Mouse (Mus musculus) adrenal gland, postnatal 10 days (tissue): ENCODE results near the gene Ubxn1. TPM values are rescaled to one million over a fixed set of nuclear protein-coding genes. Genes with fewer than 3 reads are reported as not detected.
"Not testable (repeated sequence)": the region's sequence is repeated elsewhere in the genome, so short reads cannot be mapped to it uniquely, and the experiment has no call there.

ENCODE experiments used
- DNase-seq: peaks from one replicate; pipeline ENCODE4 v3.0.0; 2021; ENCODE audit warnings: mixed read lengths
- long read RNA-seq, 2 experiments: library from polyadenylated mRNA; stranded (forward); transcript quantifications; one replicate each; pipeline ENCODE4 v2.0.0; 2021
- total RNA-seq, 2 experiments: library from RNA; stranded (reverse); gene quantifications; 2 replicates each; pipeline ENCODE4 v1.2.3; 2021

Ubxn1 gene
- 100 to 1,000 TPM; 193 to 217 TPM for total RNA-seq
- long read RNA-seq, experiment 1, transcript Ubxn1-202 (10 exons, 1,033 nt): minor isoform, 18 of 290 reads
- long read RNA-seq, experiment 1, transcript Ubxn1-201 (8 exons, 1,127 nt): minor isoform, 8 of 290 reads
- long read RNA-seq, experiment 1, transcript Ubxn1-204 (9 exons, 1,291 nt): major isoform, 241 of 290 reads
- long read RNA-seq, experiment 1, partial matches to known transcripts: 16 of 290 reads
- long read RNA-seq, experiment 1, other reads (novel, unspliced or antisense): 7 of 290 reads
- long read RNA-seq, experiment 2, transcript Ubxn1-202 (10 exons, 1,033 nt): minor isoform, 11 of 158 reads
- long read RNA-seq, experiment 2, transcript Ubxn1-204 (9 exons, 1,291 nt): major isoform, 129 of 158 reads
- long read RNA-seq, experiment 2, partial matches to known transcripts: 11 of 158 reads
- long read RNA-seq, experiment 2, other reads (novel, unspliced or antisense): 3 of 158 reads

GRCm38 (mm10) chr19:8871267-8872186 lies at the start of gene Ubxn1:
Gene Ubxn1 (plus strand): TSS chr19:8871496.
- peak; percentile 97 for DNase-seq

GRCm38 (mm10) chr19:8822696-8823095 lies 48.6 kb upstream of the Ubxn1 start:
- DNase-seq: no peak

- DNase-seq: no peak
Measured at GRCm38 (mm10) chr19:8829660-8830059, 41.6 kb upstream of the Ubxn1 start, which contains the start of gene AC129217.1. Gene AC129217.1 (plus strand): TSS chr19:8829773.

DNA sequence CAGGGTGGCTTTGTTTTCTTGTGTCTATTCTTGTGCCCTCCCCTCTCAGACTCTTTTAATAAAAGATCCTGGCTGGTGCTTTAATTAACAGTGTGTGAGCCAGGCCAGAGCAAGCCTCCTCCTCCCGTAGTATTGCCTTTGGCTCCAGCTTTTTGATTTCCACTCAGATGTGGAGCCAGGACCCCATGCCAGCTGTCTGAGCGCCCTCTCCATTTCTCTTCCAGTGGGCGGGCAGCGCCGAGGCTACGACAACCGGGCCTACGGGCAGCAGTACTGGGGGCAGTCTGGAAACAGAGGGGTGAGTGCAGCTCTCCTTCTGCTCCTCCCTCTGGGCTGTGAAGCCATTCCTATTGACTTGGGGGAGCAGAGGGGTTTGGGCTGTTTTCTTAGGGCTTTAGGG lies 40.6 kb upstream of the Ubxn1 start:
- DNase-seq: no peak

- DNase-seq: no peak
Measured at GRCm38 (mm10) chr19:8831262-8831661, 40.0 kb upstream of the Ubxn1 start.

- DNase-seq: no peak
Measured at GRCm38 (mm10) chr19:8832971-8833370, 38.3 kb upstream of the Ubxn1 start.

GRCm38 (mm10) chr19:8836327-8836726 lies 35.0 kb upstream of the Ubxn1 start:
- not testable (repeated sequence) for DNase-seq

GRCm38 (mm10) chr19:8837251-8837791 lies 34.0 kb upstream of the Ubxn1 start, which contains the start of gene Bscl2:
Gene Bscl2 (plus strand): TSS chr19:8837467.
- peak; percentile 86 for DNase-seq

DNA sequence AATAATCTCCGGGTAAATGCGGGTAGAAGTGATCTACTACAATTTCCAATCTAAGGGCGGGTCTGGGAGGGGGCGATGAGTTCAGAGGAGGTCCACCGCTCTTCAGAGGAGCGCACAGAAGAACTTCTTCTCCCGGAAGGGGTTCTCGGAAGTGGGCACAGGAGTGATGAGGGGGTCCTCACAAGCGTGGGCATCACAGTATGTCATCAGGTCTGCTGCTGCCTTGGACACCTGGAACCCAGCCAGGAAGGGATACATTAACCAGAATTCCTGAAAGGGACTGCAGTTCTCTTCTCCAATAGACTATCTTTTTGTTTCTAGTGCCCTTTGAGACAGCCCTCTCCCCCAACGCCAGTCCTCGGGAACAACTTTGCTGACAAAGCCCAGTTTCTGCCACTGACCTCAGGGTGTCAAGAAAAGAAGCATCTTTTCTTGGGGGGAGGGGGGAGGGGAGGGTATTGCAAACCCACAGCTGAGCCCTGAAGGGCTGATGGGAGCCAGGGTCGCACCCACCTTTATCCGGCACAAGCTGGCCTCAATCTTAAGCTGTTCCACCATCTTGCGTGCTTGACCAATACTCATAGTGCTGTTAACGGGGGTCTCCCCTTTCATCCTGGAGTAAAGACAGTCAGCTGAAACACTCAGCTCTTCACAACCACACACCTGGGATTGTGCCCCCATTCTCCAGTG lies 33.1 kb upstream of the Ubxn1 start:
- DNase-seq: peak; percentile 63

GRCm38 (mm10) chr19:8839103-8839907 lies 32.0 kb upstream of the Ubxn1 start, which contains the start of gene Gng3:
Gene Gng3 (minus strand): TSS chr19:8839194.
- no peak for DNase-seq

DNA sequence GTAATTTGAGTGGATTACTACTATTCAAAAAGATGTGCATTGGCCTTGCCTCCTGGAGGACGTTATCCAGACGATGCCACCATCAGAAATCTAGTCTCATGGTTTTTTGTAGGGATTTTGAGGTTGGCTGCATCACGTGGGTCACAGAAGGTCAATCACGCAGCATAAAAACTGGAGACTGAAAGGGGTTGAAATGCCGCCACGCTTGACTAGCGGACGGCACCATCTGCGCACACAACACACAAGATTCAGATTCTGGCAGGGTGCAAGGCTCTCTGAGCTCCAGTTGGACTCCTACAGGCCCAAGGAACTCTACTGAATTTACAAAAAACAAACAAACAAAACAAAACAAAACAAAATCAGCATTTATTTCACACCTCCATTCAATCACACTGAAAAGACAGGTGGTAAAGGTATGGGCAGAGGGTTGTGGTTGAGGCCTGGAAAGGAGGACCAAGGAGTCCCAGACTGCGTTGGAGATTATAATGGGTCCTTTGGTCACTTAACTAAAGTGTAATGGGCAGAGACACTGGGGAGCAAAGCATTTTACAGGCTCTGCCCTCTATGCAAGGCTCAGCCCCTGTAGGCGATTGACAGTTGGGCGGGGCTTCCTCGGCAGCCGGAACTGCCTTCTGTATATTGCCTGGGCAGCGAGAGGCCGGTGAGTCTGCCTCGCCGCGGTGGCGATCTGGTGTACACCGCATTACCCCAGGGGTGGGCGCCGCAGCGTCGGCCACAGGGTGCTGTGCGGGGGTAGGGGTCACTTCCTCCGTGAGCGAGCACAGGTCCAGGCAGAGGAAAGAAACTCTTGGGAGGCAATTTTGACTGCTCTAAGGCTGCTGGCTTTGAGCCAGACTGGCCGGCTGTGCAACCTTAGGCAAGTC lies 31.1 kb upstream of the Ubxn1 start:
- DNase-seq: peak; percentile 88

DNA sequence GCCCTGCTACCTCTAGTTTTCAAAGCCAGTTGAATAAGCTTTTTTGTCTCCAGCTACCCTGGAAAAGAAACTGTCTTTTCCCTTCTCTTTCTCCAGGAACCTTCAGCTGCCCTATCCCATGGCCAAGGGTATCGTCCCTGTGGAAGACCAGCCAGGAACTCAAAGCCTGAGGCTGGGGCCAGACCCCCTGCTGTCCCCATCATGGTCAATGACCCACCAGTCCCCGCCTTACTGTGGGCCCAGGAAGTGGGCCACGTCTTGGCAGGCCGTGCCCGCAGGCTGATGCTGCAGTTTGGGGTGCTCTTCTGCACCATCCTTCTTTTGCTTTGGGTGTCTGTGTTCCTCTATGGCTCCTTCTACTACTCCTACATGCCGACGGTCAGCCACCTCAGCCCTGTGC lies 30.3 kb upstream of the Ubxn1 start:
- DNase-seq: no peak

GRCm38 (mm10) chr19:8842961-8843360 lies 28.3 kb upstream of the Ubxn1 start:
- DNase-seq: peak; percentile 41

- peak; percentile 88 for DNase-seq
Measured at GRCm38 (mm10) chr19:8844371-8845129, 26.7 kb upstream of the Ubxn1 start.

GRCm38 (mm10) chr19:8848356-8848755 lies 22.9 kb upstream of the Ubxn1 start:
- DNase-seq: no peak

DNA sequence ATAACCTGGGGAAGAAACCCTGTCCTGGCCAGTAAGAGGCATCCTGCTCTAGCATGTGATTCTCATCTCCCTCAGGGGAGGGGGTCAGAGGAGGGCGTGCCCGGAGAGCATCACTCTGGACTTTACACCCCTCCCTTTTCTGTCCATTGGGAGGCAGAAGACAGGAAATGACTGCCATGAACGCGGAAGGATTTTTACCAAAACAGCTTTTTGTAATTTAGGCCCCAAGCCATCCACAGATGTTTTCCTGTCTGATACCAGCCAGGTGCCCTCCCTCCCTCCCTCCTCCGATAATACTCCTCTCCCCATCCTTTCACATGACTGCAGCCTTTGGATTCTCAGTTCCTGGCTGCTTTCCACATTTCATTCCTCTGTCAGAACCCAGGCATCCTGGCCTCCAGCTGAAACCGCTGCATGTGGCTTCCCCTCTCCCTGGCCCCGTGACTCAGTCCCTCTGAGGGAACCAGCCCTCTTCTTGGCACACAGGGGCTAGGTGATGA lies 20.8 kb upstream of the Ubxn1 start, which contains the start of gene Lrrn4cl:
Gene Lrrn4cl, plus strand, starts transcription at position 367 of the 500 bp plus-strand sequence.
- peak; percentile 43 for DNase-seq

GRCm38 (mm10) chr19:8851639-8852038 lies 19.7 kb upstream of the Ubxn1 start:
- peak; percentile 43 for DNase-seq

DNA sequence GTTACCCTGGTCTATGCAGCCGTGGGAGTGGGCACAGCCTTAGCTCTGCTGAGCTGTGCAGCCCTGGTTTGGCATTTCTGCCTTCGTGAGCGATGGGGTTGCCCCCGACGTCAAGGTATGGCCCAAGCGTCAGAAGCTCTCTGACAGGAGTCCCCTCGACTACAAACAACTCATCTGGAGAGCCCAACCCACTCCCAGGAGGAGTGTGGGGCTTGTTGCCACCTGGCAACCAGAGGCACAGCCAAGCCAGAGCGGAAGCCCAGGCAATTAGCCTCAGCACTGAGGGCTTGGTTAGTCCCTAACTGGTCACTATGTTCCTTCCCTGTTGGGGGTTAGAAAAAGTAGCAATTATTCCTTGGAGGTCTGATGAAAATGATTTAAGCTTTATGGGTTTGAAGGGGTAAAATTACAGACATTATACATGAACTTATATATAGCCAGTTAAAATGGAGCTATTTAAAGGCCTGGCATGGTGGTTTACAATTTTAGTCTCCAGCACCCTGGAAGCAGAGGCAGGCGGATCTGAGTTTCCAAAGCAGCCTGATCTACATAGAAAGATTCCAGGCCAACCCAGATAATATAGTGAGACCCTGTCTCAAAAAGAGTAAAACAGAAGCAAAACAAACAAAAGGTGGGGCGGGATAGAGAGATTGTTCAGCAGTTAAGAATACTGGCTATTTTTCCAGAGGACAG lies 18.9 kb upstream of the Ubxn1 start:
- peak; percentile 67 for DNase-seq
